Mouse (Mus musculus) bone marrow, adult 2 months (tissue): Measurements from ENCODE around the gene Gm9833.

Source experiments
- CTCF ChIP-seq: fragments of 200-500 bp; IDR thresholded peaks from 2 replicates; pipeline ENCODE4 v1.5.1; 2011; ENCODE audit warnings: low read length, control low read depth; ENCODE audit not compliant: control insufficient read depth, insufficient read depth
- POLR2A ChIP-seq: fragments of 200-500 bp; IDR thresholded peaks from 2 replicates; pipeline ENCODE4 v1.6.1; 2011; ENCODE audit warnings: low read depth, mild to moderate bottlenecking, control low read depth, low read length, borderline replicate concordance; ENCODE audit not compliant: control insufficient read depth

DNA sequence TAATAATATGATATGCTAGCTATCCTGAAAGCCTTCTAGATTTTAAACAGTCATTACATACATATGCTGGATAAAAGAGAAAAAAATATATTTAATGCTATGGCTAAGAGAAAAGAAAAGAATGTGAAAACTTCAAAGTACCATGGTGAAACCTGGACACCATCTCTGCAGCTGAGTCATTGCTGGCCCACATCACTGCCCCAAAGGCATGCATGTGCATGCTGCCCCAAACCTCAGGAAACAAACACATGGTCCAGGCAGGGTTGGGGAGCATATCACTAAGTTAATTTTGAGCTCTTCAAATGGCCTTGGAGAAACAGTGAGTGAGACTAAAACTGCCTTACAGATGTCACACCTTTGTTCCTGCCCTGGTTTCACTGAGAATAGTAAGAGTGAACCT is 17.8 kb upstream of the Gm9833 start:
- no peak for TF ChIP-seq CTCF
- TF ChIP-seq POLR2A = no peak
